Mouse (Mus musculus) frontal cortex, postnatal 10 days (tissue): Measurements from ENCODE around the gene Dmp1.

Experiments
- DNase-seq, 2 experiments: peaks; one replicate each; pipeline ENCODE4 v3.0.0; 2022; ENCODE audit warnings: low spot score in 2 of 2, mixed read lengths in 1 of 2

The Dmp1 gene

GRCm38 (mm10) chr5:104202351-104202750 is at the start of gene Dmp1:
TSS of gene Dmp1 (plus strand) at chr5:104202613.
- DNase-seq, result no peak

GRCm38 (mm10) chr5:104157701-104158100 is 44.7 kb upstream of the Dmp1 start:
- no peak for DNase-seq

- peak; percentile 34 to 47 for DNase-seq
Observed at GRCm38 (mm10) chr5:104158332-104159052, 43.9 kb upstream of the Dmp1 start.

GRCm38 (mm10) chr5:104160581-104160980 is 41.8 kb upstream of the Dmp1 start:
- no peak for DNase-seq

GRCm38 (mm10) chr5:104161390-104161789 is 41.0 kb upstream of the Dmp1 start:
- no peak for DNase-seq

GRCm38 (mm10) chr5:104163536-104163935 is 38.9 kb upstream of the Dmp1 start:
- DNase-seq, result no peak

- DNase-seq, result no peak
Observed at GRCm38 (mm10) chr5:104170412-104170811, 32.0 kb upstream of the Dmp1 start, which contains the start of gene Dspp. TSS of gene Dspp (plus strand) at chr5:104170712.

- DNase-seq, result peak; percentile 34 to 37
Observed at GRCm38 (mm10) chr5:104173094-104173493, 29.3 kb upstream of the Dmp1 start.

- DNase-seq, result no peak
Observed at GRCm38 (mm10) chr5:104183743-104184142, 18.7 kb upstream of the Dmp1 start.

- no peak for DNase-seq
Observed at GRCm38 (mm10) chr5:104187281-104187680, 15.1 kb upstream of the Dmp1 start.

GRCm38 (mm10) chr5:104195086-104195485 is 7.3 kb upstream of the Dmp1 start:
- DNase-seq, result no peak

GRCm38 (mm10) chr5:104201153-104201950 is 1.1 kb upstream of the Dmp1 start:
- DNase-seq, result no peak

- no peak for DNase-seq
Observed at GRCm38 (mm10) chr5:104212531-104212930, 10.1 kb downstream of the Dmp1 start.

GRCm38 (mm10) chr5:104218926-104219325 is 16.5 kb downstream of the Dmp1 start:
- DNase-seq, result peak in 1 of 2 experiments; percentile 22

GRCm38 (mm10) chr5:104224299-104224698 is 21.9 kb downstream of the Dmp1 start:
- no peak for DNase-seq

- no peak for DNase-seq
Observed at GRCm38 (mm10) chr5:104224750-104225149, 22.3 kb downstream of the Dmp1 start.

GRCm38 (mm10) chr5:104228497-104228896 is 26.1 kb downstream of the Dmp1 start:
- DNase-seq, result no peak

GRCm38 (mm10) chr5:104236741-104237140 is 34.3 kb downstream of the Dmp1 start:
- DNase-seq, result no peak

- peak in 1 of 2 experiments; percentile 6 for DNase-seq
Observed at GRCm38 (mm10) chr5:104239674-104240378, 37.4 kb downstream of the Dmp1 start.

- DNase-seq, result no peak
Observed at GRCm38 (mm10) chr5:104244261-104244660, 41.8 kb downstream of the Dmp1 start.

GRCm38 (mm10) chr5:104251811-104252210 is 49.4 kb downstream of the Dmp1 start:
- no peak for DNase-seq

GRCm38 (mm10) chr5:104256585-104256984 is 54.2 kb downstream of the Dmp1 start:
- DNase-seq, result no peak
